In the genomic region with DNA sequence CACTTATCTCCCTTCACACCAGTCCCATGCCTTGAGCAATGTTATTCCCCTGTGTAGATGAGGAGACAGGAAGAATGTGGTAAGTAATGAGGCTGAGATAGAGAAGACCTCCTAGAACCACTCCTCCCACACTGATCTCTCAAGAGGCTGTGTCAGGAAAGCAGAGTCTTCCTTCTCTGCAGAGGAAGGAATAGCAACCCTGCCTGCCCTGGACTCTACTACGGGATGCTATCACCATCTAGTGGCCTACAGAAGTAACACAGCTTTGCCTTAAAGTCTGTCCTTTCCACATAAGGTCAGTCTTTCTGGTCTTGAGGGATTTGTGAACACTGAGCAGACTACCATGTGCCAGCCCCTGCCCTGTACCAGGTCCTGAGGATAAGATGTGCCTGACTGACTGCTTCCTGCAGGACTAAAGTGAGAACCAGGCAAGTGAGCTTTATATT, we compare ENCODE assay signal across 8 mouse cellular contexts. TPM values are rescaled to one million over a fixed set of nuclear protein-coding genes. Genes with fewer than 3 reads are reported as not detected.
DNase-seq lines count a peak whose midpoint lies in the region; ATAC-seq and TF ChIP-seq lines count a peak whose summit lies in the region.

No protein-coding gene starts in this region.

- peaks cover 6% of the 10 kb centered on the region; the same call in 1 of the 2 replicates for H3K36me3 ChIP-seq in E14TG2a.4 (ENCODE audit: insufficient read depth, low read length)
- H3K36me3 ChIP-seq in forebrain, embryonic 10.5 days (replicated peaks) = 0 out of 2 replicates have a peak, but pooled peaks cover 1% of the 10 kb centered on the region
- no peaks in the 10 kb centered on the region; the same call in 1 of the 2 replicates for H3K36me3 ChIP-seq in heart, postnatal 0 days (replicated peaks; ENCODE audit: control insufficient read depth, insufficient read depth, low read length)
- no peaks in the 10 kb centered on the region for H3K36me3 ChIP-seq in liver, embryonic 12.5 days
- no peaks in the 10 kb centered on the region for H3K36me3 ChIP-seq in stomach, postnatal 0 days (ENCODE audit: control insufficient read depth, insufficient read depth, low read length)

- peaks cover 11% of the 10 kb centered on the region; the same call in 1 of the 2 replicates for H3K27me3 ChIP-seq in E14TG2a.4 (ENCODE audit: insufficient read depth, low read length)
- H3K27me3 ChIP-seq in forebrain, embryonic 10.5 days (ENCODE audit: poor library complexity, severe bottlenecking) = no peaks in the 10 kb centered on the region
- H3K27me3 ChIP-seq in heart, postnatal 0 days (ENCODE audit: control insufficient read depth, insufficient read depth, low read length) = no peaks in the 10 kb centered on the region
- H3K27me3 ChIP-seq in liver, embryonic 12.5 days (replicated peaks) = no peaks in the 10 kb centered on the region
- H3K27me3 ChIP-seq in stomach, postnatal 0 days (ENCODE audit: control insufficient read depth, insufficient read depth, low read length) = no peaks in the 10 kb centered on the region

- H3K4me3 ChIP-seq in E14TG2a.4 (replicated peaks; ENCODE audit: low read length) = no peak overlapping the region
- no peak overlapping the region for H3K4me3 ChIP-seq in forebrain, embryonic 10.5 days
- no peak overlapping the region for H3K4me3 ChIP-seq in heart, postnatal 0 days (ENCODE audit: low read depth, low read length)
- H3K4me3 ChIP-seq in liver, embryonic 12.5 days = no peak overlapping the region
- H3K4me3 ChIP-seq in stomach, postnatal 0 days (ENCODE audit: low read depth, low read length) = no peak overlapping the region

- peak; percentile 46 for DNase-seq in c-Kit-positive CD71-negative TER-119-negative erythroid progenitor cells, embryonic 14.5 days (ENCODE audit: low read depth)
- peak; percentile 64 for DNase-seq in forebrain, embryonic 10.5 days (ENCODE audit: extremely low spot score, low spot score)
- DNase-seq in heart, postnatal 0 days (ENCODE audit: low spot score) = peak; percentile 77
- DNase-seq in kidney, postnatal 14 days = peak; percentile 75
- peak; percentile 78 for DNase-seq in naive thymus-derived CD4-positive, alpha-beta T cell, adult 2 months (ENCODE audit: low read depth)
- peak; percentile 50 for DNase-seq in stomach, postnatal 0 days (ENCODE audit: low spot score)

- peaks cover 26% of the 10 kb centered on the region for H3K4me1 ChIP-seq in E14TG2a.4 (replicated peaks; ENCODE audit: low read depth, low read length)
- H3K4me1 ChIP-seq in forebrain, embryonic 10.5 days = peaks cover 30% of the 10 kb centered on the region
- H3K4me1 ChIP-seq in heart, postnatal 0 days (ENCODE audit: control insufficient read depth, insufficient read depth) = no peaks in the 10 kb centered on the region
- no peaks in the 10 kb centered on the region for H3K4me1 ChIP-seq in liver, embryonic 12.5 days
- H3K4me1 ChIP-seq in stomach, postnatal 0 days (replicated peaks; ENCODE audit: control insufficient read depth, insufficient read depth) = no peaks in the 10 kb centered on the region

- H3K27ac ChIP-seq in forebrain, embryonic 10.5 days = 0 out of 2 replicates have a peak overlapping the region, but pooled peaks have one; percentile 31
- peak overlapping the region; percentile 10; the same call in 1 of the 2 replicates for H3K27ac ChIP-seq in heart, postnatal 0 days (ENCODE audit: low read depth)
- no peak overlapping the region for H3K27ac ChIP-seq in liver, embryonic 12.5 days
- no peak overlapping the region for H3K27ac ChIP-seq in stomach, postnatal 0 days (replicated peaks)

- no peak for TF ChIP-seq EP300 in heart, postnatal 0 days (IDR thresholded peaks at IDR 0.05; ENCODE audit: low read depth)
- TF ChIP-seq EP300 in stomach, postnatal 0 days (optimal IDR thresholded peaks at IDR 0.05) = no peak

- H3K9ac ChIP-seq in heart, postnatal 0 days (replicated peaks; ENCODE audit: low read depth, low read length) = no peak overlapping the region
- no peak overlapping the region for H3K9ac ChIP-seq in liver, embryonic 12.5 days
- no peak overlapping the region for H3K9ac ChIP-seq in stomach, postnatal 0 days (ENCODE audit: low read length)

- H3K9me3 ChIP-seq in E14TG2a.4 (ENCODE audit: low read length) = no peaks in the 10 kb centered on the region
- H3K9me3 ChIP-seq in forebrain, embryonic 10.5 days = no peaks in the 10 kb centered on the region
- no peaks in the 10 kb centered on the region for H3K9me3 ChIP-seq in heart, postnatal 0 days (replicated peaks; ENCODE audit: control insufficient read depth, low read length)
- H3K9me3 ChIP-seq in liver, embryonic 12.5 days (replicated peaks) = no peaks in the 10 kb centered on the region
- no peaks in the 10 kb centered on the region for H3K9me3 ChIP-seq in stomach, postnatal 0 days (ENCODE audit: control insufficient read depth, low read length)

- no peak overlapping the region for H3K4me2 ChIP-seq in heart, postnatal 0 days (ENCODE audit: low read depth, low read length)
- no peak overlapping the region for H3K4me2 ChIP-seq in liver, embryonic 12.5 days
- H3K4me2 ChIP-seq in stomach, postnatal 0 days (replicated peaks; ENCODE audit: low read depth) = no peak overlapping the region

- WGBS in forebrain, embryonic 10.5 days = 0% methylated on average over 1 of the region's 1 CpGs
- 0% methylated on average over 1 of the region's 1 CpGs for WGBS in heart, postnatal 0 days
- 13% methylated on average over 1 of the region's 1 CpGs for WGBS in liver, embryonic 12.5 days (ENCODE audit: insufficient replicate concordance)
- 0% methylated on average over 1 of the region's 1 CpGs for WGBS in stomach, postnatal 0 days

- TF ChIP-seq CTCF in E14TG2a.4 (conservative IDR thresholded peaks at IDR 0.05; ENCODE audit: low read length) = peak; percentile 78
- TF ChIP-seq CTCF in heart, postnatal 0 days (IDR thresholded peaks at IDR 0.05; ENCODE audit: low read depth) = peak; percentile 99
- peak; percentile 99 for TF ChIP-seq CTCF in stomach, postnatal 0 days (IDR thresholded peaks at IDR 0.05; ENCODE audit: low read depth)

- peak; percentile 67 for ATAC-seq in heart, postnatal 0 days (ENCODE audit: insufficient read depth, low read depth)
- ATAC-seq in liver, embryonic 12.5 days = peak; percentile 64
- ATAC-seq in stomach, postnatal 0 days (ENCODE audit: low FRiP score, low TSS enrichment) = peak; percentile 63

RNA-seq across cellular contexts. Expression of a gene that starts 21.9 kb away (rescaled TPM):
- polyA plus RNA-seq in forebrain, embryonic 10.5 days (2016; fragmentation: Nextera tagmentation; extraction: Ambion mirVana) = 12.6 and 12.9 TPM in 2 replicates
- total RNA-seq in heart, postnatal 0 days (2014; rRNA removed; ENCODE audit: low replicate concordance) = 8.2 and 11.2 TPM in 2 replicates
- polyA plus RNA-seq in heart, postnatal 0 days (2015; fragmentation: Nextera tagmentation; extraction: Ambion mirVana) = 13.5 and 13.7 TPM in 2 replicates
- 3.9 TPM in 2 replicates for polyA plus RNA-seq in liver, embryonic 12.5 days (2016; fragmentation: Nextera tagmentation; extraction: Ambion mirVana)
- polyA plus RNA-seq in stomach, postnatal 0 days (2015; fragmentation: Nextera tagmentation; extraction: Ambion mirVana) = 7.3 and 7.4 TPM in 2 replicates

RNA-seq across cellular contexts. Expression of a gene that starts 25.6 kb away (rescaled TPM):
- polyA plus RNA-seq in forebrain, embryonic 10.5 days (2016; fragmentation: Nextera tagmentation; extraction: Ambion mirVana) = 2.2 and 2.5 TPM in 2 replicates
- total RNA-seq in heart, postnatal 0 days (2014; rRNA removed; ENCODE audit: low replicate concordance) = 0.92 and 3.7 TPM in 2 replicates
- 1.2 and 1.4 TPM in 2 replicates for polyA plus RNA-seq in heart, postnatal 0 days (2015; fragmentation: Nextera tagmentation; extraction: Ambion mirVana)
- 1.5 TPM in 2 replicates for polyA plus RNA-seq in liver, embryonic 12.5 days (2016; fragmentation: Nextera tagmentation; extraction: Ambion mirVana)
- 2.5 and 3.9 TPM in 2 replicates for polyA plus RNA-seq in stomach, postnatal 0 days (2015; fragmentation: Nextera tagmentation; extraction: Ambion mirVana)

Comparison
In these comparisons a context has a peak if more than half of its experiments do, and no peak if none do; other contexts are left out.
1. H3K27ac ChIP-seq: peak in forebrain, embryonic 10.5 days (single experiment) and heart, postnatal 0 days (single experiment); none in liver, embryonic 12.5 days (single experiment) and stomach, postnatal 0 days (single experiment).
2. Peak in every context shown above with its lines, with median percentiles within 50 percentile points of each other: CTCF ChIP-seq, DNase-seq and ATAC-seq.